ENCODE assay signal across 14 mouse cellular contexts in genomic region chr19:24054265-24054664, GRCm38 (mm10). TPM values are rescaled to one million over a fixed set of nuclear protein-coding genes. Genes with fewer than 3 reads are reported as not detected.
A peak's percentile ranks its signal among the peaks of the same experiment; 100 is the strongest.
DNase-seq lines count a peak whose midpoint lies in the region; ATAC-seq lines count a peak whose summit lies in the region.
"Had no signal": no experiment of that assay in that cellular context is flagged by ENCODE, and none has a peak within 500 bp of the region (broad histone marks: within the 10 kb centered on the region; RNA-seq: fewer than 3 reads in every experiment).

No protein-coding gene starts in this region.

- H3K27me3 ChIP-seq in kidney, embryonic 14.5 days (ENCODE audit: control insufficient read depth, insufficient read depth, low read length), result no peaks in the 10 kb centered on the region
- H3K27me3 ChIP-seq: liver, embryonic 15.5 days; midbrain, embryonic 12.5 days; neural tube, embryonic 12.5 days had no signal

- WGBS in kidney, embryonic 14.5 days, result 32% methylated on average over 5 of the region's 5 CpGs

- H3K4me3 ChIP-seq in kidney, embryonic 14.5 days (ENCODE audit: low read length), result no peak overlapping the region
- no peak overlapping the region for H3K4me3 ChIP-seq in brown adipose tissue, adult 24 weeks (ENCODE audit: insufficient read depth, low read depth, low read length)
- H3K4me3 ChIP-seq: liver, embryonic 15.5 days; midbrain, embryonic 12.5 days; neural tube, embryonic 12.5 days had no signal

- DNase-seq in kidney, adult 11 months, result peak; percentile 19
- DNase-seq in heart, postnatal 36 days, result peak; percentile 13 to 25
- peak; percentile 11 to 40 for DNase-seq in kidney, postnatal 4 days
- no peak for DNase-seq in adrenal gland, adult 18-20 months (ENCODE audit: low spot score in 2 of 2)
- DNase-seq in thymus, postnatal 25 days, result no peak
- DNase-seq: embryo, embryonic 11 days; retina, postnatal 1 day; thymus, postnatal 14 days had no signal

- no peaks in the 10 kb centered on the region for H3K36me3 ChIP-seq in kidney, embryonic 14.5 days (ENCODE audit: control insufficient read depth, insufficient read depth, low read length)
- H3K36me3 ChIP-seq: liver, embryonic 15.5 days; midbrain, embryonic 12.5 days; neural tube, embryonic 12.5 days had no signal

- H3K27ac ChIP-seq in kidney, embryonic 14.5 days (ENCODE audit: low read depth, low read length), result no peak overlapping the region
- H3K27ac ChIP-seq in brown adipose tissue, adult 24 weeks (replicated peaks; ENCODE audit: low read depth, low read length), result peak overlapping the region; percentile 71
- H3K27ac ChIP-seq: liver, embryonic 15.5 days; midbrain, embryonic 12.5 days; neural tube, embryonic 12.5 days had no signal

- H3K4me2 ChIP-seq in kidney, embryonic 14.5 days (replicated peaks; ENCODE audit: low read depth, low read length), result no peak overlapping the region
- H3K4me2 ChIP-seq: liver, embryonic 15.5 days; midbrain, embryonic 12.5 days; neural tube, embryonic 12.5 days had no signal

- H3K4me1 ChIP-seq in kidney, embryonic 14.5 days (ENCODE audit: control insufficient read depth, insufficient read depth, low read length), result peaks cover 6% of the 10 kb centered on the region
- peaks cover 9% of the 10 kb centered on the region; the same call in 1 of the 2 replicates for H3K4me1 ChIP-seq in brown adipose tissue, adult 24 weeks (ENCODE audit: control insufficient read depth, insufficient read depth, insufficient read length, low read length)
- H3K4me1 ChIP-seq: liver, embryonic 15.5 days; midbrain, embryonic 12.5 days; neural tube, embryonic 12.5 days had no signal

- no peak; the same call in 1 of the 2 replicates for ATAC-seq in kidney, embryonic 14.5 days (ENCODE audit: low FRiP score, low TSS enrichment)
- no peak for ATAC-seq in granulocyte monocyte progenitor cell, adult 5-6 weeks (replicated peaks; ENCODE audit: poor library complexity, severe bottlenecking)

- H3K9ac ChIP-seq in kidney, embryonic 14.5 days (ENCODE audit: low read depth, low read length), result no peak overlapping the region
- H3K9ac ChIP-seq: liver, embryonic 15.5 days; midbrain, embryonic 12.5 days; neural tube, embryonic 12.5 days had no signal

- intact Hi-C loops in heart, postnatal 36 days (cut with DNase I), result no loop called here

- no peaks in the 10 kb centered on the region for H3K9me3 ChIP-seq in kidney, embryonic 14.5 days (ENCODE audit: control insufficient read depth, low read length)
- H3K9me3 ChIP-seq: liver, embryonic 15.5 days; neural tube, embryonic 12.5 days had no signal

RNA-seq across cellular contexts. Expression of gene Fam189a2, which starts 23.4 kb away (rescaled TPM):
- polyA plus RNA-seq in kidney, embryonic 14.5 days (2014; fragmentation: Nextera tagmentation; extraction: Ambion mirVana), result 2.8 and 4.1 TPM in 2 replicates
- 2.9 and 3.7 TPM in 2 replicates for polyA plus RNA-seq in brown adipose tissue, adult 24 weeks (2012; ENCODE audit: insufficient read depth, insufficient read length, missing spikeins)
- total RNA-seq in heart, postnatal 36 days (2021), result 10 to 100 TPM; 55.8 to 62.4 TPM
- 1 to 10 TPM; 7.4 to 9.5 TPM for total RNA-seq in adrenal gland, adult 18-20 months (2021)
- not detected in 2 replicates for total RNA-seq in granulocyte monocyte progenitor cell, adult 5-6 weeks (2014; fragmentation: Nextera tagmentation)
- not detected in 2 replicates for total RNA-seq in granulocyte monocyte progenitor cell, adult 5-6 weeks (2017)

Comparison
In these comparisons a context has a peak if more than half of its experiments do, and no peak if none do; other contexts are left out.
1. DNase-seq: peak in kidney, adult 11 months (single experiment), heart, postnatal 36 days (2 of 2) and kidney, postnatal 4 days (2 of 2); none in adrenal gland, adult 18-20 months (0 of 2) and thymus, postnatal 25 days (single experiment).
2. RNA of gene Fam189a2, which starts 23.4 kb away (total RNA-seq): 55.8 to 62.4 TPM in heart, postnatal 36 days and 7.4 to 9.5 TPM in adrenal gland, adult 18-20 months; not detected in granulocyte monocyte progenitor cell, adult 5-6 weeks; every median in the first group is over 4 times any median in the second.